Mouse (Mus musculus) intestine, embryonic 14.5 days (tissue): ENCODE measurements around the gene Fmo3. TPM values are rescaled to one million over a fixed set of nuclear protein-coding genes. Genes with fewer than 3 reads are reported as not detected.

Experiments
- ATAC-seq: fragments of 200-750 bp; cut with Nextera tagmentation; replicated peaks from 2 replicates; pipeline ENCODE4 v1.8.0; 2017; ENCODE audit warnings: low read depth, moderate number of reproducible peaks, moderate TSS enrichment, moderate library complexity; ENCODE audit not compliant: low FRiP score, low TSS enrichment
- DNase-seq: peaks from one replicate; pipeline ENCODE4 v3.0.0-alpha.2; 2018; ENCODE audit warnings: low spot score
- H3K27ac ChIP-seq: fragments of 300-500 bp; sonication (generic); 2 replicates; pipeline ENCODE4 v1.5.1; 2014; ENCODE audit warnings: low read depth, mild to moderate bottlenecking, control low read depth
- H3K27me3 ChIP-seq: fragments of 300-500 bp; sonication (generic); replicated peaks from 2 replicates; pipeline ENCODE4 v1.6.1; 2014; ENCODE audit warnings: low read length, control low read depth; ENCODE audit not compliant: control insufficient read depth, insufficient read depth
- H3K36me3 ChIP-seq: fragments of 300-500 bp; sonication (generic); 2 replicates; pipeline ENCODE4 v1.6.1; 2014; ENCODE audit warnings: low read length, control low read depth; ENCODE audit not compliant: control insufficient read depth, insufficient read depth
- H3K4me1 ChIP-seq: fragments of 300-500 bp; sonication (generic); replicated peaks from 2 replicates; pipeline ENCODE4 v1.6.1; 2014; ENCODE audit warnings: low read length, control low read depth, mixed read lengths; ENCODE audit not compliant: control insufficient read depth, insufficient read depth
- H3K4me2 ChIP-seq: fragments of 300-500 bp; sonication (generic); 2 replicates; pipeline ENCODE4 v1.6.1; 2014; ENCODE audit warnings: low read length
- H3K4me3 ChIP-seq: fragments of 300-500 bp; sonication (generic); 2 replicates; pipeline ENCODE4 v1.5.1; 2014; ENCODE audit warnings: low read depth, low read length, control low read depth, mixed read lengths
- H3K9ac ChIP-seq: fragments of 300-500 bp; sonication (generic); 2 replicates; pipeline ENCODE4 v1.6.1; 2014; ENCODE audit warnings: mild to moderate bottlenecking, low read length
- H3K9me3 ChIP-seq: fragments of 300-500 bp; sonication (generic); 2 replicates; pipeline ENCODE4 v1.6.1; 2016; ENCODE audit warnings: low read length, control low read depth; ENCODE audit not compliant: control insufficient read depth
- WGBS: fragments of 180-500 bp; shearing (Covaris S2); extraction: QIAGEN DNeasy Blood & Tissue Kit; methylation state at CpG from one replicate; pipeline ENCODE4 v1.1.7; 2014; 5-methylcytosine and 5-hydroxymethylcytosine counted together
- polyA plus RNA-seq: library from polyadenylated mRNA; unstranded; fragments of >200 nt; fragmentation: Nextera tagmentation; extraction: Ambion mirVana; gene quantifications from 2 replicates; pipeline ENCODE4 v1.2.1, GENCODE M21; 2014

The Fmo3 gene
- polyA plus RNA-seq, 1 experiment from 2014 or later = 0.08 TPM

DNA sequence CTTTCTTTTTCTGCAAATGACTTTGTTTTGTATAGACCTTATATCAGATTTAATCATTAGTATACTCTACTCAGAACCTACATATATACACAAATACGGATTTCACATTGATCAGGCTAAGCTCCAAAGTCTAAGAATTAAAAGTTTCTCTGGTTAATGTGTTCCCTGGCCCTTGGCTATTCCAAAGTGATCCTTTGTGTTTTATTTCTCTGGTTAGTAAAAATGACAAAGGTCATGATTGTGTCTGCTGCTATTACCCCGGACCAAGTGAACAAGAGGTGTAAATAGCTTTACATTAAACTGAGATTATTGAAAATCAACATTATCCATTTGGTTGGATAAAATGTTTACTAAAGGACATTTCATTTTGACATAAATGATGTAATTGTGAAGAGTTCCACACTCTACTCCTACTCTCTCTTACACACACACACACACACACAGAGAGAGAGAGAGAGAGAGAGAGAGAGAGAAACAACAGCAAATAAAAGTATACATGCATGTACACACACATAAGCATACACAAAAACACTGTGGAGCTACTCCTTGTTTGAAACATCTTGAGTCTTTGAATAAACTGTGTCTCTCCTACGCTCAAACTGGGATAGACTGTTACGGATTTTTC, 69.3 kb downstream of the Fmo3 start:
- no peak overlapping the region for H3K27ac ChIP-seq
- H3K9ac ChIP-seq = no peak overlapping the region
- ATAC-seq = no peak
- H3K4me2 ChIP-seq = no peak overlapping the region
- no peak for DNase-seq
- H3K27me3 ChIP-seq = no peaks in the 10 kb centered on the region
- no peaks in the 10 kb centered on the region for H3K9me3 ChIP-seq
- no peaks in the 10 kb centered on the region for H3K36me3 ChIP-seq
- H3K4me3 ChIP-seq = no peak overlapping the region
- WGBS = 78% methylated on average over 4 of the region's 4 CpGs
- H3K4me1 ChIP-seq = no peaks in the 10 kb centered on the region

DNA sequence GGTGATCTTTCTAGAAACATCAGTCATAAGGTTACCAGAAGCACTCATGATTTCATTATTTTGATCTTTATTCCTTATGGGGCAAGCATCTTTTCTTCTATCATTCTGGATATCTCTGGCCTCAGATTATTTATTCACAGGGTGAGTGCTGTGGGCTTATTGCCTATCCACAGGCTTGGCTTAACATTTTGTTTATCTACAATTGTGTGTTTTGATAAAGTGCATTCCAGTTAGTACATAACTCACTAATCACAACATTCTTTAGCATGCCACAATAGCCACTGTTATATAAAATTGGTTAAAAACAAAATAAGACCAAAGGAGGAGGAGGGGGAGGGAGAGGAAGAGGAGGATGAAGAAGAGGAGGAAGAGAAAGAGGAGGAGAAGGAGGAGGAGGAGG, 72.2 kb downstream of the Fmo3 start:
- Histone ChIP-seq H3K4me2 (no peak overlapping the region), H3K36me3 (no peaks in the 10 kb centered on the region), H3K27me3 (no peaks in the 10 kb centered on the region), H3K9ac (no peak overlapping the region), H3K9me3 (no peaks in the 10 kb centered on the region), H3K4me1 (no peaks in the 10 kb centered on the region), H3K27ac (no peak overlapping the region), H3K4me3 (no peak overlapping the region)
- ATAC-seq = no peak
- DNase-seq = no peak

Other genes with a start within 250 kb of the Fmo3 start
- gene Prrc2c, start 244.0 kb downstream of the Fmo3 start, polyA plus RNA-seq = 162 and 171 TPM in 2 replicates
- 0.81 and 2.2 TPM in 2 replicates for gene Fmo4, start 170.6 kb downstream of the Fmo3 start, polyA plus RNA-seq
- 12.4 and 15.2 TPM in 2 replicates for gene Fmo1, start 117.9 kb downstream of the Fmo3 start, polyA plus RNA-seq
- 0.22 and 1.5 TPM in 2 replicates for gene Fmo2, start 85.8 kb downstream of the Fmo3 start, polyA plus RNA-seq
- gene Fmo6, start 47.0 kb downstream of the Fmo3 start, polyA plus RNA-seq = 0.08 TPM in 1 of 2 replicates, not detected in the other
- gene Mroh9, start 101.1 kb upstream of the Fmo3 start, polyA plus RNA-seq = not detected in 2 replicates